Mouse (Mus musculus) adrenal gland, adult 8-10 months (tissue): ENCODE measurements around the gene Klhdc7b. TPM values are rescaled to one million over a fixed set of nuclear protein-coding genes. Genes with fewer than 3 reads are reported as not detected.

ENCODE experiments used
- DNase-seq: peaks from one replicate; pipeline ENCODE4 v3.0.0; 2022
- total RNA-seq, 4 experiments: library from RNA; stranded (reverse); gene quantifications; 2 replicates each; pipeline ENCODE4 v1.2.4; 2022

Klhdc7b gene
- total RNA-seq, 4 experiments from 2014 or later: 0.09 TPM; not detected in 3

GRCm38 (mm10) chr15:89376040-89376439, 8.7 kb upstream of the Klhdc7b start:
- no peak for DNase-seq

DNA sequence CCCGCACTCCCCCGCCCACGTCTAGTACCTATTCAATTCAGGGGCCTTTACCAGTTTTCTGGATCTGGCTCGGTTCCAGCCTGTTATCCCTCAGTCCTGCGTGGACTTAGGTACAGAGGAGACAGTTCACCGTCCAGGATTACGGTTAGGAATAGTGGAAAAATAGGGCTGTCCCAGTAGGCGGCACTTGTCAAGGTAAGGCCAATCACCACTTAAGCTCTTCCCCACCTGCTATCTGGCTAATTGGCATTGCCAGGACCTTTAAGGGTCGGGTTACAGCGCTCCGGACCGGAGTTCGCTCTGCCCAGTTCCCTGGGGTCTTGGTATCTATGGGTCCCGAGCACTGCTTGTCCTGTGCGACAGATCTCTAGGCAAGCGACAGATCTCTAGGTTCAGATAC, 7.8 kb upstream of the Klhdc7b start, which contains the start of gene Tymp:
Gene Tymp, minus strand, starts transcription at position 83 of the 400 bp plus-strand sequence.
- DNase-seq: no peak

GRCm38 (mm10) chr15:89377362-89377761, 7.4 kb upstream of the Klhdc7b start:
- DNase-seq: no peak

GRCm38 (mm10) chr15:89377938-89378828, 6.5 kb upstream of the Klhdc7b start:
- no peak for DNase-seq

GRCm38 (mm10) chr15:89378831-89379401, 5.8 kb upstream of the Klhdc7b start, which contains the start of gene Odf3b:
Gene Odf3b, minus strand, starts transcription at chr15:89379282.
- DNase-seq: no peak

- DNase-seq: no peak
Measured at GRCm38 (mm10) chr15:89379429-89379828, 5.3 kb upstream of the Klhdc7b start.

DNA sequence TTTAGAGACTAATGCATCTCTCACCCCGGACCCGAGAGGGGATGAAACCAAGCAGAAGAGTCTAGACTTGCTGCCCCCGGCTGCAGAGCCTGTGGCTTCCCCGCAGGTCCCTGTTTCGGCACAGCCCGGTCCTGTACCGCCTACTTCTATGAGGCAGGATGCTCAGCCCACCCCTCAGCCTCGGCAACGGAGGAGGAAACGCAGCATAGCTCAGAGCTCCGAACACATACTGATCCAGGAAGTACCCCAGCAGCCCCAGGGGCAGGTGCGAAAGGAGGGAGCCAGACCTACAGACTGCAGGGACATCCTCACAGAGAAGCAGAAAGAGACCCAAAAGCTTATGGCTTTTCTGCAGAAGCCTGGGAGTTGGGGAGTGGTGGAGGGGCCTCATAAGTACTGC, 2.4 kb downstream of the Klhdc7b start:
- DNase-seq: no peak

- no peak for DNase-seq
Measured at GRCm38 (mm10) chr15:89390081-89390480, 5.4 kb downstream of the Klhdc7b start.

- DNase-seq: no peak
Measured at GRCm38 (mm10) chr15:89396883-89397282, 12.2 kb downstream of the Klhdc7b start.

DNA sequence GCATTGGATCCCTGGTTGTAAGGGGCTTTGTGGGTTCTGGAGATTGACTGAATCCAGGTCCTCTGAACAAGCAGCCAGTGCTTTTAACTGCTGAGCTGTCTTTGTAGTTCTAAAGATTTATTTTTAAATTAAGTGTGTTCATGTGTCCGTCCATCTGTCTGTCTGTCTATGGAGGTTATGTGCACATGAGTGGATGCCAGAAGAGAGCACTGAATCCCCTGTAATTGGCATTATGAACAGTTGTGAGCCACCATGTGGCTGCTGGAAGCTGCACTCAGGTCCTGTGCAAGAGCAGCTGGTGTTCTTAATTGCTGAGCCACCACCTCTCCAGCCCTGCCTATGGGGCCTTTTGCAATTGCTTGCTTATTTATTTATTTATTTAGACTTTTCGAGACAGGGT, 13.4 kb downstream of the Klhdc7b start:
- no peak for DNase-seq

DNA sequence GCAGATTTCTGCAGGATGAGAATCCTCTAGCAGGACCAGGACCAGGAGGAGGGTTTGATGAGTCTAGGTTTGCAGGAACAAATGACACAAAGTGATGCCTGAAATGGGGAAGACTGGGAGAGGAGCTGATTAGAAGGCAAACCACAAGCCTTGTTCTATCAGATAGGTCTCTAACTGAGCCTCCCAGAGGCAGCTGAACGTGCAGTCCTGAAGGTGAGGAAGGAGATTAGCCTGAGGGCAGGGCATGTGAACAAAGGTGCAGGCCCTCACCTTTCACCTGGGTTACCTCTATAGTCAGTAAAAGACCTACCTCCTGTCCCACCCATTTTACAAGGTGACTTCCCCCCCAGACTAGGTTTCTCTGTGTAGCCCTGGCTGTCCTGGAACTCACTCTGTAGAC, 15.0 kb downstream of the Klhdc7b start:
- no peak for DNase-seq

- DNase-seq: no peak
Measured at GRCm38 (mm10) chr15:89402471-89402870, 17.8 kb downstream of the Klhdc7b start.

GRCm38 (mm10) chr15:89404831-89405623, 20.3 kb downstream of the Klhdc7b start:
- no peak for DNase-seq

DNA sequence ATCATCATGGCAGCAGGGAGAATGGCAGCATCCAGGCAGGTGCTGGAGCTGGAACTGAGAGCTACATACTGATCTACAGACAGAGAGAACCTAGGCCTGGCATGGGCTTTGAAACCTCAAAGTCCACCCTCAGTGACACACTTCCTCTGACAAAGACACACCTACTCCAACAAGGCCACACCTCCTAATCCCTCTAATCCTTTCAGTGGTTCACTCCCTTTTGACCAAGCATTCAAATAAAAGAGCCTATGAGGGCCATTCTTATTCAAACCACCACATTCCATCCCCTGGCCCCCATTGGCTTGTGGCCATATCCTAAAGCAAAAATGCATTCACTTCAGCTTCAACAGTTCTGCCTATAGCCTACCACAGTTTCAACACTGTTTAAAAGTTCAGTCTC, 22.0 kb downstream of the Klhdc7b start:
- DNase-seq: no peak

DNA sequence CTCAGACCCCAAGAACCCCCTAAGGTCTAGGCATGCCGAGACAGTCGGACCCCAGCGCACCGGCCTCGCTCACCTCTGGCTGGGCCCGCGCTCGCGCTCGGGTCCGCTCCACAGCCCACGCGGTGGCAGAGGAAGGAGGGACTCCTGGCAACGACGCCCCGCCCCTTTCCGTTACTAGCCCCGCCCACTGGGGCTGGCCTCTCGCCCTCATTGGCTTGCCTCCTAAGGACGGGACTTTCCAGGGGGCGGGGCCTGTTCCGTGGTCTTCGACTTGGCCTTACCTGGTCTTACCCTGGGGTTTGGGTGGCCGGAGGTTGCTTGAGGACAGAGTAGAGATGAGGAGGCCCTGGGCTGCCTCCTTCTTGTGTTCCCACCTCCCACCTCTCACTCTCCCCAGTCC, 25.4 kb downstream of the Klhdc7b start, which contains the start of gene Syce3:
Gene Syce3, minus strand, starts transcription at position 386 of the 400 bp plus-strand sequence.
- DNase-seq: no peak

GRCm38 (mm10) chr15:89415282-89415681, 30.6 kb downstream of the Klhdc7b start:
- DNase-seq: no peak

GRCm38 (mm10) chr15:89421938-89422337, 37.2 kb downstream of the Klhdc7b start:
- DNase-seq: no peak

DNA sequence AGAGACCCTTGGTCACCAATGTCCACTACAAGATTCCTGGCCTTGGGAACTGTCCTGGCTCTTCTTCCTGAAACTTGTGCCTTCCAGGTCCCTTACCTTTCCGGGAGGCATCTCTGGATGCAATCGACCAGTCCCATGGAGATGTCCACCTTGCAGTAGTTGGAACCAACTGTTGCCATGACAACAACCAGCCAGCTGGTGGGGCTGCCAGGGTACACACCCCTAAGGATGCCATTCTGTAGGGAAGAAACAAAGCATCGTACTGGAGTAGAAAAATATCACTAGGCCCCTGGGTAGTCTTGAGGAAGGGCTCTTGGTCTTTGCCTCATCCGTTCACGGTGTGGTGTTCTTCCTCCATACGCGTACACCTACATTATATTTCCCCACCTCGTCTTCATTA, 39.9 kb downstream of the Klhdc7b start:
- no peak for DNase-seq

DNA sequence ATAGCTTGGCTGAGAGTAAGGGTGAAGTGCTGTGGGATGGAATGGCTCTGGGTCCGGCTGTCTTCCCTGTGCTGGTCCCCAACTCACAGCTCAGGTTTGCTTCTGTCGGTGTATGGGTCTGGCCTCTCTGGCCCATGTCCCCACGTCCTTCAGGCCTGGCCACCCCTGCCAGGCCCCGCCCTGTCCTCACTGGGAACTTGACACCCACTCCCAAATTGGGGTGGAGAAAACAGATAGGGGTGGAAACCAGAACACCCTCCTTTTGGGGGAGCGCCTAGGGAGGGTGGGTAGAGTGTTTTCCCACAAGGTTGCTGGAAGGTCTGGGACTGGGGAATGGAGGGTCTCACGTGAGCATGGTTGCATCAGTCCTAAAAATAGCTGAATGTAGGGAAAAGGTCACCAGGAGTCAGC, 41.0 kb downstream of the Klhdc7b start, which contains the start of gene Cpt1b:
Gene Cpt1b, minus strand, starts transcription at position 153 of the 411 bp plus-strand sequence.
- DNase-seq: no peak

GRCm38 (mm10) chr15:89426716-89427115, 42.0 kb downstream of the Klhdc7b start:
- no peak for DNase-seq

DNA sequence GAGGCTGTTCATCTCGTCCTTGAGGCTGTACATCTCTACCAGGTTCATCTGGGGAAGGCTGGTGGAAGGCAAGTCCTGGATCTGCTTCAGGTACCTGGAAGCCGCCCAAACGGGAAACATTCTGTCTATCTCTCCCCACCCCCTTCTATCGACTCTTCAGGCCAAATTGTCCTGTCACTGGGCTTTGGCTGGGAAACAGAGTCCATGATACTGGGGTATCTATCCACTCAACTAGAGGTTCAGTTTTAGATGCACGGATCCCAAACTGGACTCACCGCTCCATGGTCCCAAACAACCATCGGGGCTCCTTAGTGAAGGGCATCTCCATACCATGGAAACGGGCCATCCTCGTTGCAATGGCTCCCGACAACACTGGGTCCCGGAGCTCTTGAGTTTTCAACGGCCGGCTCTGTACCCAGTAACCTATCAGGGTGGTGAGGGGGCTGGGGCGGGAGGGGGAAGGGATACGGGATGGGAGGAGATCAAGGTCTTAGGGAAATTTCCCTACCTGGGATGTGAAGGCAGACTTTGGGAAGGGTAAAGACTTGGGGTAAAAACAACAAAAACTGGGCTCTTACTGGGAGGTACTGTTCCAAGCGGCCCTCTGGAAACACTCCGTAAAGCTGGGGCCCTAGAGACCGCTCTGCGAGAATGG, 43.5 kb downstream of the Klhdc7b start:
- DNase-seq: no peak

GRCm38 (mm10) chr15:89428821-89429351, 44.2 kb downstream of the Klhdc7b start:
- DNase-seq: no peak
